Mouse (Mus musculus) brain, embryonic 14.5 days (tissue): ENCODE measurements around the gene Ahnak. TPM values are rescaled to one million over a fixed set of nuclear protein-coding genes. Genes with fewer than 3 reads are reported as not detected.
"Not testable (repeated sequence)": the region's sequence is repeated elsewhere in the genome, so short reads cannot be mapped to it uniquely, and the experiment has no call there.

ENCODE experiments used
- DNase-seq: peaks from one replicate; pipeline ENCODE4 v3.0.0-alpha.2; 2011; ENCODE audit warnings: low read depth
- CTCF ChIP-seq: fragments of 200-500 bp; IDR thresholded peaks from 2 replicates; pipeline ENCODE4 v1.5.1; 2012; ENCODE audit warnings: inconsistent platforms, mild to moderate bottlenecking, moderate library complexity, borderline replicate concordance; ENCODE audit not compliant: insufficient read depth, insufficient read length; ENCODE audit errors: extremely low read depth
- POLR2A ChIP-seq: fragments of 200-500 bp; IDR thresholded peaks from 2 replicates; pipeline ENCODE4 v1.6.1; 2012; ENCODE audit warnings: mild to moderate bottlenecking, inconsistent platforms, borderline replicate concordance; ENCODE audit not compliant: poor library complexity, insufficient read depth, insufficient read length, severe bottlenecking; ENCODE audit errors: extremely low read depth
- polyA plus RNA-seq: library from polyadenylated mRNA; depleted of rRNA; stranded (reverse); fragments of >200 nt; gene quantifications from 2 replicates; pipeline ENCODE4 v1.2.3, GENCODE M21; 2012

Gene Ahnak
- polyA plus RNA-seq, 1 experiment = 6.0 TPM

DNA sequence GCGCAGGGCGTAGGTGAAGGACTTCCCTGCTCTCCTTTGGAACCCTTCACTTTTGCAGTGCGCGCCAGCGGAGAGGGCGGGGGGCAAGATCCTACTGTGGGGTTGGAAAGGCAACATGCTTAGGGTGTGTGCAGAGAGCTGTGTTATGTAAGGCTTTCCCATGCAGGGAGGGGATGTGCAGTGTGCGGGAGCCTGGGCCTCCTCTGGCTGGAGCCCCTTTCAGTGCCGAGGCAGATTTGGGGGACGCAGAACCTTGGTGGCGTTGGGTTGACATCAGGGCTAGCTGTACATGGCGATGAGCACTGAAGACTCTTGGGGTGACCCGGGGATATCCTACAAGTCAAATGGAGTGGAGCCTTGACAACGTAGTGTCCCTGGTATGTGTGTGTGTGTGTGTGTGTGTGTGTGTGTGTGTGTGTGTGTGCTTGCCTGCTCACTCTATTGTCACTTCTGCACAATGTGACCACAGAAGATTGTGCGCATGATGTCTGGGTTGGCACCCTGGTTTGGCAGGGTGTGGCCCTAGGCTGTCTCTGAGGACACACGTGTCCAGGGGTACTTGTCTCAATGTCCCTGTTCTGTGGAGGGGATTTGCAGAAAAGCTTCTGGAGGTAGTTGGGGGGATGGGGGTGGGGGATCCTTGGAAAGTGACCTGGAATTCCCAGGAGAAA lies 1.5 kb downstream of the Ahnak start:
- no peak for TF ChIP-seq POLR2A
- TF ChIP-seq CTCF = no peak
- no peak for DNase-seq

DNA sequence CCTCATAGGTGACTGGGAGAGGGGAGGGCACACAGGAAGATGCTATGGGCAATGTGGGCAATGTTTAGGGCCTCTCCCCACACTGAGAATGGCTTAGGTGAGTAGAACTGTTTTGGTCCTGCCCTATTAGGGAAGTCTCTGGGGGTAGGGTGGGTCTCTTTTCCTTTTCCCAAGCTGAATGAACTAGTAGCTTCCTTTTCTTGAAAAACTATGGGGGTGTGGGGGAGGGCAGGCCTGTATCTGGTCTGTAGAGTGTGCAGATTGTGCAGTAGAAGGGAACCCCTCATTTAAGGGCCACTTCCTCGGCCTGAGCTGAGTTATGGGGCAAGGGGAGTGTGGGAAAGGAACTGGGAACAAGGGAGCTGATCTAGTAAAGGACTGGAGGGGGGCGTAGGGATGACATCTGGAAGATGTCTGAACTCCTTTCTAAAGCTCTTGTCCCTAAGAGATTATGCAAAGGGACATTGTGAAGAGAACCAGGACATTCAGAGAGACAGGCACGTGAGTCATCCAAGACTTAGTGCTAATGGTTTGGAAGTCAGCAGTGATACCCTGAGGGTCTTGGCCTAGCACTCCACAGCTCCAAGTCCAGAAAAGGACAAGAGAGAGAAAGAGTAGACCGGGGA lies 2.3 kb downstream of the Ahnak start:
- no peak for DNase-seq
- no peak for TF ChIP-seq CTCF
- TF ChIP-seq POLR2A = no peak

DNA sequence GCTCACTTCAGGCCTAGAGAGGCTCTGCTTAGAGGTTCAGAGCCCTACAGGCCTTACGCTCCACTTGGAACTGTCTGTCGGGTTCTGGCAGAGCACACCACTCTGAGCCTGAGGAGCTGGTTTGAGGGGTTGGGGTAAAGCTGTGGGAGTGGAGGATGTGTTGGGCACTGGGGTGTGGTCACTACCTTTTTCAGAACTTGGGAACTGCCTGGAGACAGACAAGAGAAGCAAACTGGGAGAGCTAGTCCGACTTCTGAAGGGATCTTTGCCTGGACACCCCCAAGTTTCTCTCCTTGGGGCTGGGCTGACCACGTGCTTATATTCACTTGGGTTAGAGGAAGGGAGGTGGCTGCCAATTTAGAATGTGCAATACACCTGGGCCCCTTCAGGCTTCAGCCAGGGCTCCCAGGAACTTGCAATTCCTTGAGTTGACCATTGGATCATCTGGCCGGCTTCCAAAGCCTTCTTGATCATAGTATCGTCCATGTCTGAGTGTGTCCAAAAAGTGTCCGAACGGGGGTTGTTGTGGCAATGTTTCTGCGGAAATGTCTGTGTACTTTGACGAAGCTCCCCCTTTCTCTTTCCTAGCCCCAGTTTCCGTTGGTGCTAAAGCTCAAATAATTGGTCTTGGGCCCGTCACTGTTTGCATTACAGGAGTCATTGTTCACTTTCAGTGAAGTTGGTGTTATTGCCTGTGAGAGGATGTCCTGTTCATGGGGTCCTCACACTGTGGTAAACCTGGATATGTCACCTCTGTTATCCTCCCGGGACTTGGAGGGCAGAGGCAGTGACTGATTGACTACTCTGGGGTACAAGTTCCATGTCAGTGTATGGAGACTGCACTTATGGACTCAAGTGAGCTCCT lies 3.0 kb downstream of the Ahnak start:
- DNase-seq = no peak
- no peak for TF ChIP-seq POLR2A
- TF ChIP-seq CTCF = no peak

DNA sequence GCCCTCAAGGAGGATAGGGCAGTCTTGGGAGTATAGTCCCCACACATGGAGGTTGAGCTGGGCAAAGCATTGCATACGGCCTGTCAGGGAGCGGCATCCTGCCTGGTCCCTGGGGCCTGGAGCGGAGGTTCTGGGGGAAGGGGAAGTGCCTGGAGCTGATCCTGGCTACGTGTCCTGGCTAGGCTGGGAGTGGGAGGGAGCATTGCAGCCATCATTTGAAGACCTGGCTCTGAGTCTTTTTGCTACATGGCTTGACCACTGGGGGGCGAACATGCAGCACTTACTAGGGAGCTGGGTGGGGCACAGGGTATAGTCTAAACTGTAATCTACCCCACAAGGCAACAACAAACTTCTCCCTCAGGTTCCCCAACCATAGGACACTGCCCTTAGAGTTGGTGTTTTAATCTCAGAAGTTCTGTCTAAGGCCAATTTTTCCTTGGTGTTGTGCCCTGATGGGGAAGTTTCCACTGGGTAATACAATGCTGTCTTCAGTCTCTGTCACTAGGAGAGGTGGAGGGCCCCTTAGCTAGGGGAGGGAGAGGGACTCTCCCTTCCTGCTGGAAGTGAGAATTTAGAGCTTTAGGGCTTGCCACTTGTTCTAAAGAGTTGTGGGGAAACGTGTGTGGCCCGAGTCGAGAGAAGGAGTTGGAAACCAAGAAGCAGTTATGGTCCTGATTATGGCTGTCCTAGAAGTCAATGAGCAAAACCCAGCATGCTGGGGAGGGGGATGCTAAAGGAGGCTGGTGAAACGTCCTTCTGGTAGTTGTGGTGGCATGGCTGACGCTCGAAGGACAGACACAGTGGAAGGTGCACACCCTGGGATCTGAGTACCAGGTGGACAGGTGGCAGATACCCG lies 3.9 kb downstream of the Ahnak start:
- peak; percentile 72 for DNase-seq
- no peak for TF ChIP-seq POLR2A
- peak; percentile 67; the same call in 1 of the 2 replicates for TF ChIP-seq CTCF

DNA sequence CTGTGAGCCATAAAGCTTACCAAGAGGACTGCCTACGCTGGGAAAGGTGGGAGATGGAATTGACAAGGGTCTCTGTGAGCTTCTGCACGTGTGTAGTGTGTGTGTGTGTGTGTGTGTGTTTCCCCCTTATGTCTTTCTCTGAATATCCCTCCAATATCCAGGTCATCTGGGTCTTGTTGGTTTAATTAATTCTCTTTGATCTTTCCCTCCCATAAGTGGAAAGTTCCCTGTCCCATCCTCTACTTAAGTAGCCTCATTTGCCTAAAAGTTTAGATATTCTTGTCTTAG lies 4.5 kb downstream of the Ahnak start:
- DNase-seq = no peak
- TF ChIP-seq CTCF = no peak
- no peak for TF ChIP-seq POLR2A

DNA sequence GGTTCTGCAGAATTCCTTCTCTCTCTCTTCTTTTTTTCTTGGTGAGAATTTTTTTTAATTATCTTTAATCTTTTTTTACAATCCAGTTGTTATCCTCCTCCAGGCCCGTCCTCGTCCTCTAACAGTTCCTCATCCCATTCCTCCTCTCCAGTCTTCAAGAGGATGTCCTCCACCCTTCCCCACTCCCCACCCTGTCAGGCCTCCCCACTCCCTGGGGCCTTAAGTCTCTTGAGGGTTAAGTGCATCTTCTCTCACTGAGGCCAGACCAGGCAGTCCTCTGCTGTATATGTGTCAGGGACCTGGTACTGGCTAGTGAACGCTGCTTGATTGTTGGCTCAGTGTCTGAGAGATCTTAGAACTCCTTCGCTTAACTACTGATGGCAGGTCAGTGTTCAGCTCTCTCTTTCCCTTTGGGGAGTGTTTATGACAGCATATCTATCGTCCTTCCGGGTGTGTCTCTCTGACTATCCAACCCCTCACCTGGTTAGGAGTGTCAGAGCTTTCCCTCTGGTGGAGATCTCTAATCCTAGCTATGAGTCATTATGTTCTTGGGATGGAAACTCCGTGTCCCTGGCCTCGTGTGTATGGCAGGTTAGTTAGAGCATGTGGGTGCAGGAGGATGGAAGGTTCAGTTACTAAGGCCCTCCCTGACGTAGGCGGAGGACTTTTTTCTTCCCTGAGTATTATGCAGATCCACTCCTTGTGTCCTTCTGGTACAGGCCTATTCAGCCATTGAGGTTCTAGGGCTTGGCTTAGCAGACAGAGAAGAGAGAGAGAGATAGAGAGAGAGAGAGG lies 5.9 kb downstream of the Ahnak start:
- DNase-seq = no peak
- no peak for TF ChIP-seq POLR2A
- no peak for TF ChIP-seq CTCF

DNA sequence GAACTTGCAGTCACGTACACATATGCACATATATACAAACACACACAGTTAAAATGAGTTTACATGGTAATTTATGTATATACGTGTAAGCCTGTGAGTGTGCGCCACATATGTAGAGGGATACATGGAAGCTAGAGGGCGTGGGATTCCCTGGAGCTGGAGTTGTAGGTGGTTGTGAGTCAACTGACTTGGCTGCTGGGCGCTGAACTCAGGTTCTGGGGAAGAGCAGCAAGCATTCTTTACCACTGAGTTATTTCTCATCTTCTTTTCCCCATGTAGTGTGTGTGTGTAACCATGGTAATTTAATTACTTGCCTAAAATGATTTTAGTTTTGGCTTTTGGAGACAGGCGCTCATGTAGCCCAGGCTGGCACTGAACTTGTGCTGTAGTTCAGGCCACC lies 7.5 kb downstream of the Ahnak start:
- TF ChIP-seq CTCF (no peak), POLR2A (no peak)
- no peak for DNase-seq

DNA sequence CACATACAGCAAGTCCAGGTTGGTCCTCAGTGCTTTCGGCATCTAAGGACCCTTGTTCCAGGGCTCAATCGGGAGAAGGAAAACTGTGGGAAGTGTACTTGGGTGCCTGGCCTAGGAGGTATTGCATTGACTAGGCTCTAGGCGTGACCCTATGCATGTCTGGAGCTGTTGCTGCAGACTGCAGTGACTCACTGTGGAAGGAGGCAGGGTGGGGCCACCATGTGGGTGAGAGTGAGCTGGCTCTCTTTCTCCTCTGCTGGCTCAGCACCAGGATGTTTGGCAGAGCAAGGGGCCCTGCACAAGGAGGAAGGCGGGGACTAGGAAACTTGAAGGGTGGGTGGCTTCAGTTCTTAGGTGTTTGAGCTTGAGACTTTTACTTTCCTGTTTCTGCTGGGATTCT lies 8.5 kb downstream of the Ahnak start:
- DNase-seq = peak; percentile 87
- TF ChIP-seq CTCF = no peak

DNA sequence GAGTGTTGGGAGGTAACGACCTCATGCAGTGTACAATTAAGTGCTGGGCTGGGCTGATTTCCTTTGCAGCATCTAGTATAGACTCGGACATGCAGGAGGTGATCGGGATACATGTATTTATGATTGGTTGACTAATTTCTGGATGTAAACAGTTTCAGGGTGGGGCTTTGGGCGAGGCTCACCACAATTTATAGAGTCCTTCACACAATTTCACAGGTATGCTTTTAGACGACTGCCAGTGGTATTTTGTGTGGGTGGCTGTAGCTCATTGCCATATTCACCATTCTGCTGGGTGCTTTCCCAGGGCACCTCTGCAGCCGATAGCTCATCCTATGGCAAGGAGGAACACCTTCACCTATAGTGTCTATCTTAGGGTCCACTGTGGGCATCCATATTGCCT lies 9.5 kb downstream of the Ahnak start:
- no peak for TF ChIP-seq POLR2A
- TF ChIP-seq CTCF = no peak
- DNase-seq = no peak

DNA sequence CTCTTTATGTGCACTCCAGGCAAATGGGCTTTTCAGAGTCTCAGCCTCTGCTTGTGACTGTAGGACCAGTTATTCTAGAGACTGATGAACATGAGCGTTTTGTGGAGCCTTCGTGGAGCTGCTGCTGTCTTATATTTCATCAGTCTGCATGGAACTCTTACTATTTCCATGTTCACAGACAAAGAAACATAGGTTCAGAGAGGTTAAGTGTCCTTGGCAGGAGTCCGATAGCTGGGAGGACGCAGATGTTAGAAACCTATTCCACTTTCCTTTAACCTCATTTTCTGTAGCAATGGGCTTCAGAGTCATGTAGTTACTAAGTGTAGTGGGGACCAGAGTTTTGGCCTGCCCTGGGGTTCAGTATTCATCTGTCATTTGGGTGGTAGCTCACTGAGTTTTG lies 10.1 kb downstream of the Ahnak start:
- no peak for DNase-seq
- TF ChIP-seq POLR2A (no peak), CTCF (no peak)

DNA sequence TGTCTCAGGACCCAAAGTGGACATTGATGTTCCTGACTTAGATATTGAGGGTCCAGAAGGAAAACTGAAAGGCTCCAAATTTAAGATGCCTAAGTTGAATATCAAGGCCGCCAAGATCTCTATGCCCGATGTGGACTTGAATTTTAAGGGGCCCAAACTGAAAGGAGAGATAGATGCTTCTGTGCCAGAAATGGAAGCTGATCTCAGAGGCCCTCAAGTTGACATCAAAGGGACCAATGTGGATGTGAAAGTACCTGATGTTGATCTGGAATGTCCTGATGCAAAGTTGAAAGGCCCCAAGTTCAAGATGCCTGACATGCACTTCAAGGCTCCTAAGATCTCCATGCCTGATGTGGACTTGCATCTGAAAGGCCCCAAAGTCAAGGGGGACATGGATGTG lies 17.8 kb downstream of the Ahnak start:
- DNase-seq = not testable (repeated sequence)
